Mouse (Mus musculus): Measurements from ENCODE around the gene Tsks. TPM values are rescaled to one million over a fixed set of nuclear protein-coding genes. Genes with fewer than 3 reads are reported as not detected.

Tsks gene
- polyA plus RNA-seq, 1 experiment from 2014 or later: 0.08 TPM

DNA sequence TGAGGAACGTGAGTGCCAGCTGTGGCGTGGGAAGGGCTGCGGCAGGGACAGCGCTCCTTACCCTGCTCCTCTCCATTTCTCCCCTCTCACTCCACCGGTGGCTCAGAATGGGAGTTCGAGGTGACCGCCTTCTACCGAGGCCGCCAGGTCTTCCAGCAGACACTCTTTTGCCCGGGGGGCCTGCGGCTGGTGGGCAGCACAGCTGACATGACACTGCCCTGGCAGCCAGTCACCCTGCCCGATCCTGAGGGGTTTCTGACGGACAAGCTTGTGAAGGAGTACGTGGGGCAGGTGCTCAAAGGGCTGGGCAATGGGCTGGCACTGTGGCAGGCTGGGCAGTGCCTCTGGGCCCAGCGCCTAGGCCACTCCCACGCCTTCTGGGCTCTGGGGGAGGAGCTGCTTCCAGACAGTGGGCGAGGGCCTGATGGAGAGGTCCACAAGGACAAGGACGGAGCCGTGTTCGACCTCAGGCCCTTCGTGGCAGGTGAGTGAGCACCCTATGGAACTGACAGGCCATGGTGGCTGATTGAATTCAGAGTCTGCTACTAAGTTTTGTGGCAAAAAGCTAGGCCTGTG lies 57.6 kb downstream of the Tsks start:
- Histone ChIP-seq H3K36me3 (ENCODE audit: control insufficient read depth, insufficient read depth, low read length) (peaks cover 31% of the 10 kb centered on the region), H3K9me3 (ENCODE audit: control insufficient read depth, low read length) (no peaks in the 10 kb centered on the region), H3K27me3 (ENCODE audit: control insufficient read depth, insufficient read depth, low read length) (no peaks in the 10 kb centered on the region), H3K4me3 (ENCODE audit: low read depth, low read length) (no peak overlapping the region), H3K27ac (replicated peaks) (0 out of 2 replicates have a peak overlapping the region, but pooled peaks have one; percentile 4), H3K4me1 (replicated peaks; ENCODE audit: control insufficient read depth, insufficient read depth) (peaks cover 8% of the 10 kb centered on the region), H3K9ac (ENCODE audit: low read length) (no peak overlapping the region), H3K4me2 (replicated peaks; ENCODE audit: low read depth) (no peak overlapping the region)
- peak; percentile 54 for DNase-seq (ENCODE audit: low spot score)
- TF ChIP-seq EP300 (optimal IDR thresholded peaks at IDR 0.05) (no peak), CTCF (IDR thresholded peaks at IDR 0.05; ENCODE audit: low read depth) (no peak)
- 78% methylated on average over 21 of the region's 21 CpGs for WGBS
- no peak for ATAC-seq (ENCODE audit: low FRiP score, low TSS enrichment)

DNA sequence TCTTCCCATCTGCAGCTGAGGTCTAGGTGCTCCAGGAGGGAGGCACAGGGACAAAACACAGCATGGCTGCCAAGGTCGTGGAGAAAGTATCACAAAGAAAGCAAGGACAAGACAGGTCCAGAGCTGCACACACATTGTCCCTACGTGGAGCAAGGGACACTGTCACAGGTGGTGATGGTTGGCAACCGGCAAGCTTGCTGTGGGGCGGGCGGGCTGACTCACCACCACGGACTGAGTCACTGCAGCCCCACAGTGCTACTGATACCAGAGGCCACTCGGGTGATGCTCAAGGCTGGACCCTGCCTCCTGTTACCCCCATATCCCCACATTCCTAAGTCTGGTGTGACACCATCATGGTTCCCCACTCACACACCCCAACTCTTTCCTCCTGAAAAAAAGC lies 59.4 kb downstream of the Tsks start:
- H3K36me3 ChIP-seq (ENCODE audit: control insufficient read depth, insufficient read depth, low read length): peaks cover 47% of the 10 kb centered on the region
- no peak for DNase-seq (ENCODE audit: low spot score)
- H3K4me1 ChIP-seq (replicated peaks; ENCODE audit: control insufficient read depth, insufficient read depth): 0 out of 2 replicates have a peak, but pooled peaks cover 4% of the 10 kb centered on the region
- 59% methylated on average over 7 of the region's 7 CpGs for WGBS
- H3K9ac ChIP-seq (ENCODE audit: low read length): no peak overlapping the region
- no peak overlapping the region for H3K27ac ChIP-seq (replicated peaks)
- ATAC-seq (ENCODE audit: low FRiP score, low TSS enrichment): no peak
- no peaks in the 10 kb centered on the region for H3K9me3 ChIP-seq (ENCODE audit: control insufficient read depth, low read length)
- no peak for TF ChIP-seq CTCF (IDR thresholded peaks at IDR 0.05; ENCODE audit: low read depth)
- TF ChIP-seq EP300 (optimal IDR thresholded peaks at IDR 0.05): no peak
- H3K4me3 ChIP-seq (ENCODE audit: low read depth, low read length): no peak overlapping the region
- H3K27me3 ChIP-seq (ENCODE audit: control insufficient read depth, insufficient read depth, low read length): no peaks in the 10 kb centered on the region
- H3K4me2 ChIP-seq (replicated peaks; ENCODE audit: low read depth): no peak overlapping the region

DNA sequence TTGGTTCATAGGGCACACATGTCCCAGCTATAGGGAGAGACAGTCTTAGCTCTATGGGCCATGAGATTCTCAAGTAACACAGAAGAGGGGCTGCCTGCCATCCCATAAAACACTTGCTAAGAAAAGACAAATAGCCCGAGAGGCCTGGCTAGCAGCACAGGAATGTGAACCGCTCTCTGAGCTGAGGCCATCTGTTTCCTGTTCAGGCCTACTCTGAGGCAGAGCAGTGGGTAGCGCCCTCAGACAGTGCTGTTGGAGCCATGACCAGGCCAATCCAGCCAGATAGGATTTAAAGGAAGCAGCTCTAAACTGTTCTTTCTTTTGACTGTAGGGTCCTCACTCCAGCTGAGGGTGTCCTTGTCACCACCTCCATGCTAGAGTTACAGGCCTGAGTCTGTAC lies 61.5 kb downstream of the Tsks start:
- no peak overlapping the region for H3K4me3 ChIP-seq (ENCODE audit: low read depth, low read length)
- H3K4me1 ChIP-seq (replicated peaks; ENCODE audit: control insufficient read depth, insufficient read depth): 0 out of 2 replicates have a peak, but pooled peaks cover under 1% of the 10 kb centered on the region
- WGBS: 55% methylated on average over 3 of the region's 3 CpGs
- ATAC-seq (ENCODE audit: low FRiP score, low TSS enrichment) (no peak), DNase-seq (ENCODE audit: low spot score) (no peak)
- TF ChIP-seq CTCF (IDR thresholded peaks at IDR 0.05; ENCODE audit: low read depth) (no peak), EP300 (optimal IDR thresholded peaks at IDR 0.05) (no peak)
- peaks cover 58% of the 10 kb centered on the region for H3K36me3 ChIP-seq (ENCODE audit: control insufficient read depth, insufficient read depth, low read length)
- H3K9ac ChIP-seq (ENCODE audit: low read length): no peak overlapping the region
- H3K27ac ChIP-seq (replicated peaks): no peak overlapping the region
- no peak overlapping the region for H3K4me2 ChIP-seq (replicated peaks; ENCODE audit: low read depth)
- no peaks in the 10 kb centered on the region for H3K9me3 ChIP-seq (ENCODE audit: control insufficient read depth, low read length)
- no peaks in the 10 kb centered on the region for H3K27me3 ChIP-seq (ENCODE audit: control insufficient read depth, insufficient read depth, low read length)

DNA sequence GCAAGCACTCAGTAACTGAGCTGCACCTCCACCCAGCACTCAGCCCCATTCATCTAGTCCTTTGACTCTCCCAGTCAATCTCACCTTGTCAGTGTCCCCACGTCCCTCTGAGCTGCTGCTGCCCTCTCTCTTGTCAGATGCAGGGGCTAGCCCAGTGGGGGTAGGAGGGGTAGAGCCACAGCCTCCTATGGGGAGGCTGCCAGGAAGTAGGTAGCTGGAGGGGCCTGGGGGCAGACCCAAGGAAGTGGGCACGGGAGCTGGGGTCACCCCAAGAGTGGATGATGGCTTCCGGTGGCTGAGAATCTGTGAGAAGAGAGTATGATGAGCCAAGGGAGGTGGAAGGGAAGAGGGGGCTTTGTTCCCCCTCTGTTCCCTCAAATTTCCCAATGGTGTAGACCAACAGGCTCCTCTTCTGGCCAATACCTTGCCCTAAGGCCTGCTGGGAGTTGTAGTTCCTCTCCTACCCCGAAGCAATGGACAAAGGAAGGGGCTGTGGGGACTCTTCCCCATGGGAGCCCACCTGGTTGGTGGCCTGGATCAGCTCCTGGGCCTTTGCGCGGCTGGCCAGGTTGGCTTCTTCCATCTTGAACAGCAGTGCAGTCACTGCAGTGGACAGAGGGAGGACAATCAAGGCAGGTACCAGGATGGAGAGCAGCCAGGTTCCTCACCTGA lies 62.5 kb downstream of the Tsks start:
- no peaks in the 10 kb centered on the region for H3K27me3 ChIP-seq (ENCODE audit: control insufficient read depth, insufficient read depth, low read length)
- H3K27ac ChIP-seq (replicated peaks): no peak overlapping the region
- peaks cover 61% of the 10 kb centered on the region for H3K36me3 ChIP-seq (ENCODE audit: control insufficient read depth, insufficient read depth, low read length)
- H3K4me1 ChIP-seq (replicated peaks; ENCODE audit: control insufficient read depth, insufficient read depth): no peaks in the 10 kb centered on the region
- 93% methylated on average over 6 of the region's 6 CpGs for whole genome bisulfite sequencing
- no peak overlapping the region for H3K9ac ChIP-seq (ENCODE audit: low read length)
- H3K9me3 ChIP-seq (ENCODE audit: control insufficient read depth, low read length): no peaks in the 10 kb centered on the region
- DNase-seq (ENCODE audit: low spot score): no peak
- no peak for ATAC-seq (ENCODE audit: low FRiP score, low TSS enrichment)
- no peak for TF ChIP-seq CTCF (IDR thresholded peaks at IDR 0.05; ENCODE audit: low read depth)
- no peak for TF ChIP-seq EP300 (optimal IDR thresholded peaks at IDR 0.05)
- H3K4me3 ChIP-seq (ENCODE audit: low read depth, low read length): no peak overlapping the region
- H3K4me2 ChIP-seq (replicated peaks; ENCODE audit: low read depth): no peak overlapping the region

DNA sequence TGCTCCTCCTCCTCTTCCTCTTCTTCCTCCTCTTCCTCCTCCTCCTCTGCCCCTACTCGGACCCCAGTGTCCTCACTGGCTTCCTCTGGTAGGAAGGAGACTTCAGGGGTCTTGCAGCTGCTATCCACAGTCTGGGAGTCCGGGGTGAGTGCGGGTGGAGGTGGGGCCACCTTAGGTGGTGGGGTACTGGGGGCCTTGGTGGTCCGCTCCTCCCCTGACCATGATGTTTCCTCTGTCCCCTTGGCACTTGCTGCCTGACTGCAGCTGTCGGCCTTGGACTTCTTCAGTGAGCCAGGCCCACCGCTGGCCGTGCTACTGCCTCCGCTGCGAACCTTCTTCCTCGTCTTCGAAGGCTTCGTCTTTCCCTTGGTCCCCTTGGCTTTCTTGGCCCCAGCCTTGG lies 63.5 kb downstream of the Tsks start:
- Histone ChIP-seq H3K4me2 (replicated peaks; ENCODE audit: low read depth) (no peak overlapping the region), H3K9me3 (ENCODE audit: control insufficient read depth, low read length) (no peaks in the 10 kb centered on the region), H3K4me1 (replicated peaks; ENCODE audit: control insufficient read depth, insufficient read depth) (no peaks in the 10 kb centered on the region), H3K27ac (replicated peaks) (no peak overlapping the region), H3K4me3 (ENCODE audit: low read depth, low read length) (no peak overlapping the region), H3K27me3 (ENCODE audit: control insufficient read depth, insufficient read depth, low read length) (no peaks in the 10 kb centered on the region), H3K36me3 (ENCODE audit: control insufficient read depth, insufficient read depth, low read length) (peaks cover 57% of the 10 kb centered on the region), H3K9ac (ENCODE audit: low read length) (no peak overlapping the region)
- DNase-seq (ENCODE audit: low spot score): no peak
- WGBS: 92% methylated on average over 12 of the region's 12 CpGs
- no peak for ATAC-seq (ENCODE audit: low FRiP score, low TSS enrichment)
- TF ChIP-seq EP300 (optimal IDR thresholded peaks at IDR 0.05) (no peak), CTCF (IDR thresholded peaks at IDR 0.05; ENCODE audit: low read depth) (no peak)

DNA sequence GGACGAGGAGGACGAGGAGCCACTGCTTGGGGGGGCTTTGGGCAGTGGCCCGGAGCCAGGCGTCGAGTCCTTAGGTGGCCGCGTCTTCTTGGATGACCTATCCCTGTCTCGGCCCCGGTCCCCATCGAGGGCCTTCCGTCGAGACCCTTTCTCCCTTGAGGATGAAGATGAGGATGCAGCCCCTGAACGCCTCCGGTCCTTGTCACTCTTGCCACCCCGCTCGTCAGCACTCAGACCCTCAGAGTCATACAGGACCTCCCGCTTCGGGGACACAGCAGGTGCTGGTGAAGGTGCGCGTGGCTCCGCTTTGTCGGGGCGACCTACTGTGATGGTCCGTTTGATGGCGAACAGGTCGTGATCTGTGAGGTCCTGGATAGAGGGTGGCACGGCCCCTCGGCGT lies 64.1 kb downstream of the Tsks start:
- Histone ChIP-seq H3K4me2 (replicated peaks; ENCODE audit: low read depth) (no peak overlapping the region), H3K9me3 (ENCODE audit: control insufficient read depth, low read length) (no peaks in the 10 kb centered on the region), H3K27ac (replicated peaks) (no peak overlapping the region), H3K9ac (ENCODE audit: low read length) (no peak overlapping the region), H3K4me1 (replicated peaks; ENCODE audit: control insufficient read depth, insufficient read depth) (no peaks in the 10 kb centered on the region), H3K4me3 (ENCODE audit: low read depth, low read length) (no peak overlapping the region), H3K27me3 (ENCODE audit: control insufficient read depth, insufficient read depth, low read length) (no peaks in the 10 kb centered on the region), H3K36me3 (ENCODE audit: control insufficient read depth, insufficient read depth, low read length) (peaks cover 54% of the 10 kb centered on the region)
- 93% methylated on average over 29 of the region's 29 CpGs for WGBS
- TF ChIP-seq EP300 (optimal IDR thresholded peaks at IDR 0.05) (no peak), CTCF (IDR thresholded peaks at IDR 0.05; ENCODE audit: low read depth) (no peak)
- DNase-seq (ENCODE audit: low spot score) (no peak), ATAC-seq (ENCODE audit: low FRiP score, low TSS enrichment) (no peak)

Other genes starting within 250 kb of the Tsks start
- not detected in 2 replicates for gene Izumo2, start 234.5 kb upstream of the Tsks start, polyA plus RNA-seq (2015; fragmentation: Nextera tagmentation; extraction: Ambion mirVana)
- gene Vrk3, start 194.8 kb upstream of the Tsks start, polyA plus RNA-seq (2015; fragmentation: Nextera tagmentation; extraction: Ambion mirVana): 21.7 and 22.3 TPM in 2 replicates
- 0.30 and 0.42 TPM in 2 replicates for gene Zfp473, start 192.2 kb upstream of the Tsks start, polyA plus RNA-seq (2015; fragmentation: Nextera tagmentation; extraction: Ambion mirVana)
- 33.4 and 34.9 TPM in 2 replicates for gene Nup62, start 127.1 kb upstream of the Tsks start, polyA plus RNA-seq (2015; fragmentation: Nextera tagmentation; extraction: Ambion mirVana)
- 0.69 and 0.75 TPM in 2 replicates for gene Il4i1, start 126.8 kb upstream of the Tsks start, polyA plus RNA-seq (2015; fragmentation: Nextera tagmentation; extraction: Ambion mirVana)
- 7.3 and 7.7 TPM in 2 replicates for gene Atf5, start 126.5 kb upstream of the Tsks start, polyA plus RNA-seq (2015; fragmentation: Nextera tagmentation; extraction: Ambion mirVana)
- 70.8 and 75.2 TPM in 2 replicates for gene Akt1s1, start 94.2 kb upstream of the Tsks start, polyA plus RNA-seq (2015; fragmentation: Nextera tagmentation; extraction: Ambion mirVana)
- 45.4 and 48.0 TPM in 2 replicates for gene Tbc1d17, start 94.1 kb upstream of the Tsks start, polyA plus RNA-seq (2015; fragmentation: Nextera tagmentation; extraction: Ambion mirVana)
- 23.5 and 25.7 TPM in 2 replicates for gene Pnkp, start 86.1 kb upstream of the Tsks start, polyA plus RNA-seq (2015; fragmentation: Nextera tagmentation; extraction: Ambion mirVana)
- 159 and 179 TPM in 2 replicates for gene Ptov1, start 73.4 kb upstream of the Tsks start, polyA plus RNA-seq (2015; fragmentation: Nextera tagmentation; extraction: Ambion mirVana)
- gene Med25, start 50.5 kb upstream of the Tsks start, polyA plus RNA-seq (2015; fragmentation: Nextera tagmentation; extraction: Ambion mirVana): 64.4 and 75.3 TPM in 2 replicates
- 13.1 and 15.6 TPM in 2 replicates for gene Fuz, start 47.1 kb upstream of the Tsks start, polyA plus RNA-seq (2015; fragmentation: Nextera tagmentation; extraction: Ambion mirVana)
- 29.3 and 33.9 TPM in 2 replicates for gene Ap2a1, start 13.7 kb upstream of the Tsks start, polyA plus RNA-seq (2015; fragmentation: Nextera tagmentation; extraction: Ambion mirVana)
- gene Cpt1c, start 31.6 kb downstream of the Tsks start, polyA plus RNA-seq (2015; fragmentation: Nextera tagmentation; extraction: Ambion mirVana): 5.6 and 7.3 TPM in 2 replicates
- gene Prmt1, start 43.4 kb downstream of the Tsks start, polyA plus RNA-seq (2015; fragmentation: Nextera tagmentation; extraction: Ambion mirVana): 181 and 185 TPM in 2 replicates
- gene Irf3, start 54.4 kb downstream of the Tsks start, polyA plus RNA-seq (2015; fragmentation: Nextera tagmentation; extraction: Ambion mirVana): 55.7 and 59.8 TPM in 2 replicates
- 23.0 and 23.4 TPM in 2 replicates for gene Bcl2l12, start 55.5 kb downstream of the Tsks start, polyA plus RNA-seq (2015; fragmentation: Nextera tagmentation; extraction: Ambion mirVana)
- gene Scaf1, start 73.2 kb downstream of the Tsks start, polyA plus RNA-seq (2015; fragmentation: Nextera tagmentation; extraction: Ambion mirVana): 14.9 and 18.6 TPM in 2 replicates
- gene Rras, start 74.8 kb downstream of the Tsks start, polyA plus RNA-seq (2015; fragmentation: Nextera tagmentation; extraction: Ambion mirVana): 81.5 and 87.2 TPM in 2 replicates
- 3.4 and 3.8 TPM in 2 replicates for gene Prr12, start 109.7 kb downstream of the Tsks start, polyA plus RNA-seq (2015; fragmentation: Nextera tagmentation; extraction: Ambion mirVana)
- 43.0 and 44.1 TPM in 2 replicates for gene Nosip, start 119.2 kb downstream of the Tsks start, polyA plus RNA-seq (2015; fragmentation: Nextera tagmentation; extraction: Ambion mirVana)
- 33.6 and 37.4 TPM in 2 replicates for gene Prrg2, start 119.5 kb downstream of the Tsks start, polyA plus RNA-seq (2015; fragmentation: Nextera tagmentation; extraction: Ambion mirVana)
- 157 and 176 TPM in 2 replicates for gene Rcn3, start 149.0 kb downstream of the Tsks start, polyA plus RNA-seq (2015; fragmentation: Nextera tagmentation; extraction: Ambion mirVana)
- 76.1 and 76.9 TPM in 2 replicates for gene Fcgrt, start 160.6 kb downstream of the Tsks start, polyA plus RNA-seq (2015; fragmentation: Nextera tagmentation; extraction: Ambion mirVana)
- 1,142 and 1,191 TPM in 2 replicates for gene Rps11, start 181.2 kb downstream of the Tsks start, polyA plus RNA-seq (2015; fragmentation: Nextera tagmentation; extraction: Ambion mirVana)
- 1,442 and 1,485 TPM in 2 replicates for gene Rpl13a, start 185.6 kb downstream of the Tsks start, polyA plus RNA-seq (2015; fragmentation: Nextera tagmentation; extraction: Ambion mirVana)
- 0.17 and 1.1 TPM in 2 replicates for gene Gm45713, start 193.0 kb downstream of the Tsks start, polyA plus RNA-seq (2015; fragmentation: Nextera tagmentation; extraction: Ambion mirVana)
- 2.2 and 2.3 TPM in 2 replicates for gene Flt3l, start 193.2 kb downstream of the Tsks start, polyA plus RNA-seq (2015; fragmentation: Nextera tagmentation; extraction: Ambion mirVana)
- gene Pih1d1, start 211.1 kb downstream of the Tsks start, polyA plus RNA-seq (2015; fragmentation: Nextera tagmentation; extraction: Ambion mirVana): 48.8 and 49.0 TPM in 2 replicates
- gene Aldh16a1, start 211.4 kb downstream of the Tsks start, polyA plus RNA-seq (2015; fragmentation: Nextera tagmentation; extraction: Ambion mirVana): 24.6 and 25.6 TPM in 2 replicates
- 0.07 TPM in 1 of 2 replicates, not detected in the other for gene Slc17a7, start 220.7 kb downstream of the Tsks start, polyA plus RNA-seq (2015; fragmentation: Nextera tagmentation; extraction: Ambion mirVana)
- gene Gfy, start 236.4 kb downstream of the Tsks start, polyA plus RNA-seq (2015; fragmentation: Nextera tagmentation; extraction: Ambion mirVana): not detected in 2 replicates
- not detected in 2 replicates for gene Pth2, start 237.8 kb downstream of the Tsks start, polyA plus RNA-seq (2015; fragmentation: Nextera tagmentation; extraction: Ambion mirVana)

Data from stomach, postnatal 0 days (tissue).